Mouse (Mus musculus): ENCODE data around the gene Gm26602. TPM values are rescaled to one million over a fixed set of nuclear protein-coding genes. Genes with fewer than 3 reads are reported as not detected.
A peak's percentile ranks its signal among the peaks of the same experiment; 100 is the strongest.

Gene Gm26602
- total and polyA plus RNA-seq, 2 experiments from 2014 or later: 39.2 TPM; not detected in 1

- ATAC-seq (no peak), DNase-seq (no peak)
- no peaks in the 10 kb centered on the region for H3K36me3 ChIP-seq (ENCODE audit: insufficient read depth)
- no peaks in the 10 kb centered on the region for H3K27me3 ChIP-seq (ENCODE audit: insufficient read depth, low read length)
- no peak overlapping the region for H3K9ac ChIP-seq
- TF ChIP-seq CTCF (IDR thresholded peaks at IDR 0.05; ENCODE audit: low read depth): no peak
- no peaks in the 10 kb centered on the region for H3K9me3 ChIP-seq (ENCODE audit: low read length)
- no peak overlapping the region for H3K4me2 ChIP-seq (ENCODE audit: low read depth)
- WGBS: 74% methylated on average over 7 of the region's 7 CpGs
- H3K27ac ChIP-seq (ENCODE audit: low read depth, low read length): no peak overlapping the region
- H3K4me3 ChIP-seq (ENCODE audit: low read depth, low read length): no peak overlapping the region
- H3K4me1 ChIP-seq (ENCODE audit: insufficient read depth): no peaks in the 10 kb centered on the region
Measured at GRCm38 (mm10) chr10:79940749-79941148, 30.1 kb downstream of the Gm26602 start.

GRCm38 (mm10) chr10:79942988-79943387 lies 32.3 kb downstream of the Gm26602 start:
- 93% methylated on average over 1 of the region's 1 CpGs for WGBS
- H3K4me1 ChIP-seq (ENCODE audit: insufficient read depth): no peaks in the 10 kb centered on the region
- H3K27ac ChIP-seq (ENCODE audit: low read depth, low read length): no peak overlapping the region
- H3K4me2 ChIP-seq (ENCODE audit: low read depth): no peak overlapping the region
- H3K36me3 ChIP-seq (ENCODE audit: insufficient read depth): no peaks in the 10 kb centered on the region
- no peak overlapping the region for H3K9ac ChIP-seq
- no peaks in the 10 kb centered on the region for H3K9me3 ChIP-seq (ENCODE audit: low read length)
- DNase-seq (no peak), ATAC-seq (no peak)
- TF ChIP-seq CTCF (IDR thresholded peaks at IDR 0.05; ENCODE audit: low read depth): no peak
- H3K4me3 ChIP-seq (ENCODE audit: low read depth, low read length): no peak overlapping the region
- no peaks in the 10 kb centered on the region for H3K27me3 ChIP-seq (ENCODE audit: insufficient read depth, low read length)

- no peaks in the 10 kb centered on the region for H3K36me3 ChIP-seq (ENCODE audit: insufficient read depth)
- H3K9me3 ChIP-seq (ENCODE audit: low read length): no peaks in the 10 kb centered on the region
- no peaks in the 10 kb centered on the region for H3K27me3 ChIP-seq (ENCODE audit: insufficient read depth, low read length)
- no peak for DNase-seq
- H3K4me1 ChIP-seq (ENCODE audit: insufficient read depth): no peaks in the 10 kb centered on the region
- 82% methylated on average over 9 of the region's 9 CpGs for WGBS
- no peak overlapping the region for H3K4me2 ChIP-seq (ENCODE audit: low read depth)
- ATAC-seq: no peak
- no peak overlapping the region for H3K27ac ChIP-seq (ENCODE audit: low read depth, low read length)
- no peak overlapping the region for H3K9ac ChIP-seq
- H3K4me3 ChIP-seq (ENCODE audit: low read depth, low read length): no peak overlapping the region
- no peak for TF ChIP-seq CTCF (IDR thresholded peaks at IDR 0.05; ENCODE audit: low read depth)
Measured at GRCm38 (mm10) chr10:79943471-79943901, 32.8 kb downstream of the Gm26602 start.

- no peak overlapping the region for H3K4me2 ChIP-seq (ENCODE audit: low read depth)
- no peak overlapping the region for H3K9ac ChIP-seq
- no peak overlapping the region for H3K27ac ChIP-seq (ENCODE audit: low read depth, low read length)
- H3K27me3 ChIP-seq (ENCODE audit: insufficient read depth, low read length): no peaks in the 10 kb centered on the region
- 0 out of 2 replicates have a peak, but pooled peaks have one; percentile 32 for ATAC-seq
- 19% methylated on average over 16 of the region's 16 CpGs for WGBS
- H3K36me3 ChIP-seq (ENCODE audit: insufficient read depth): peaks cover 11% of the 10 kb centered on the region; the same call in 1 of the 2 replicates
- TF ChIP-seq CTCF (IDR thresholded peaks at IDR 0.05; ENCODE audit: low read depth): no peak
- H3K4me3 ChIP-seq (ENCODE audit: low read depth, low read length): no peak overlapping the region
- no peak for DNase-seq
- H3K4me1 ChIP-seq (ENCODE audit: insufficient read depth): no peaks in the 10 kb centered on the region
- H3K9me3 ChIP-seq (ENCODE audit: low read length): no peaks in the 10 kb centered on the region
Measured at GRCm38 (mm10) chr10:79945507-79946234, 35.0 kb downstream of the Gm26602 start.

GRCm38 (mm10) chr10:79946752-79947322 lies 36.2 kb downstream of the Gm26602 start:
- DNase-seq (no peak), ATAC-seq (no peak)
- H3K27ac ChIP-seq (ENCODE audit: low read depth, low read length): no peak overlapping the region
- no peak overlapping the region for H3K4me2 ChIP-seq (ENCODE audit: low read depth)
- H3K9ac ChIP-seq: no peak overlapping the region
- no peaks in the 10 kb centered on the region for H3K9me3 ChIP-seq (ENCODE audit: low read length)
- H3K27me3 ChIP-seq (ENCODE audit: insufficient read depth, low read length): no peaks in the 10 kb centered on the region
- peaks cover 19% of the 10 kb centered on the region for H3K36me3 ChIP-seq (ENCODE audit: insufficient read depth)
- no peak for TF ChIP-seq CTCF (IDR thresholded peaks at IDR 0.05; ENCODE audit: low read depth)
- H3K4me1 ChIP-seq (ENCODE audit: insufficient read depth): no peaks in the 10 kb centered on the region
- 34% methylated on average over 7 of the region's 7 CpGs for WGBS
- H3K4me3 ChIP-seq (ENCODE audit: low read depth, low read length): no peak overlapping the region

GRCm38 (mm10) chr10:79947502-79947901 lies 36.8 kb downstream of the Gm26602 start:
- DNase-seq (no peak), ATAC-seq (no peak)
- 83% methylated on average over 6 of the region's 6 CpGs for WGBS
- no peaks in the 10 kb centered on the region for H3K4me1 ChIP-seq (ENCODE audit: insufficient read depth)
- H3K27ac ChIP-seq (ENCODE audit: low read depth, low read length): no peak overlapping the region
- H3K36me3 ChIP-seq (ENCODE audit: insufficient read depth): peaks cover 19% of the 10 kb centered on the region
- H3K9ac ChIP-seq: no peak overlapping the region
- H3K27me3 ChIP-seq (ENCODE audit: insufficient read depth, low read length): no peaks in the 10 kb centered on the region
- no peak overlapping the region for H3K4me3 ChIP-seq (ENCODE audit: low read depth, low read length)
- H3K9me3 ChIP-seq (ENCODE audit: low read length): no peaks in the 10 kb centered on the region
- no peak for TF ChIP-seq CTCF (IDR thresholded peaks at IDR 0.05; ENCODE audit: low read depth)
- H3K4me2 ChIP-seq (ENCODE audit: low read depth): no peak overlapping the region

GRCm38 (mm10) chr10:79949873-79950272 lies 39.2 kb downstream of the Gm26602 start:
- no peaks in the 10 kb centered on the region for H3K27me3 ChIP-seq (ENCODE audit: insufficient read depth, low read length)
- H3K9ac ChIP-seq: no peak overlapping the region
- peaks cover 22% of the 10 kb centered on the region for H3K36me3 ChIP-seq (ENCODE audit: insufficient read depth)
- no peak for DNase-seq
- no peaks in the 10 kb centered on the region for H3K9me3 ChIP-seq (ENCODE audit: low read length)
- no peak overlapping the region for H3K4me3 ChIP-seq (ENCODE audit: low read depth, low read length)
- ATAC-seq: no peak
- H3K27ac ChIP-seq (ENCODE audit: low read depth, low read length): no peak overlapping the region
- no peak for TF ChIP-seq CTCF (IDR thresholded peaks at IDR 0.05; ENCODE audit: low read depth)
- no peak overlapping the region for H3K4me2 ChIP-seq (ENCODE audit: low read depth)
- WGBS: 90% methylated on average over 4 of the region's 4 CpGs
- no peaks in the 10 kb centered on the region for H3K4me1 ChIP-seq (ENCODE audit: insufficient read depth)

Data from forebrain, postnatal 0 days (tissue).